Mouse (Mus musculus): ENCODE measurements at regions not wholly inside any gene's neighbourhood (a gene's known extent, or its start where the extent isn't known, plus 50 kb on each side); places are given as distances from the start of the nearest gene placed in this dataset.

GRCm38 (mm10) chr16:85743022-85743421 is 59.9 kb downstream of the Adamts1 start:
- ATAC-seq (ENCODE audit: low TSS enrichment) = no peak

- no peak for ATAC-seq (ENCODE audit: low TSS enrichment)
Observed at GRCm38 (mm10) chr16:85738606-85739195, 64.2 kb downstream of the Adamts1 start.

- ATAC-seq (ENCODE audit: low TSS enrichment) = no peak
Observed at GRCm38 (mm10) chr16:85728026-85728425, 74.9 kb downstream of the Adamts1 start.

- no peak for ATAC-seq (ENCODE audit: low TSS enrichment)
Observed at GRCm38 (mm10) chr16:85721968-85722367, 80.9 kb downstream of the Adamts1 start.

GRCm38 (mm10) chr16:85712291-85712690 is 90.6 kb downstream of the Adamts1 start:
- no peak for ATAC-seq (ENCODE audit: low TSS enrichment)

- ATAC-seq (ENCODE audit: low TSS enrichment) = no peak
Observed at GRCm38 (mm10) chr16:85704254-85705020, 98.5 kb downstream of the Adamts1 start.

GRCm38 (mm10) chr16:85702889-85703480 is 99.9 kb downstream of the Adamts1 start:
- ATAC-seq (ENCODE audit: low TSS enrichment) = peak; percentile 38; the same call in 1 of the 2 replicates

- ATAC-seq (ENCODE audit: low TSS enrichment) = peak; percentile 88
Observed at GRCm38 (mm10) chr16:85699329-85699728, 103.6 kb downstream of the Adamts1 start.

GRCm38 (mm10) chr16:85682721-85683120 is 120.2 kb downstream of the Adamts1 start:
- no peak for ATAC-seq (ENCODE audit: low TSS enrichment)

- no peak for ATAC-seq (ENCODE audit: low TSS enrichment)
Observed at GRCm38 (mm10) chr16:85680351-85680750, 122.6 kb downstream of the Adamts1 start.

GRCm38 (mm10) chr16:85678781-85679180 is 124.1 kb downstream of the Adamts1 start:
- ATAC-seq (ENCODE audit: low TSS enrichment) = no peak

- peak; percentile 58; the same call in 1 of the 2 replicates for ATAC-seq (ENCODE audit: low TSS enrichment)
Observed at GRCm38 (mm10) chr16:85678228-85678627, 124.7 kb downstream of the Adamts1 start.

- ATAC-seq (ENCODE audit: low TSS enrichment) = peak; percentile 88
Observed at GRCm38 (mm10) chr16:85677027-85677426, 123.8 kb upstream of the Cyyr1 start.

- no peak for ATAC-seq (ENCODE audit: low TSS enrichment)
Observed at GRCm38 (mm10) chr16:85668767-85669166, 115.6 kb upstream of the Cyyr1 start.

GRCm38 (mm10) chr16:85667790-85668189 is 114.6 kb upstream of the Cyyr1 start:
- ATAC-seq (ENCODE audit: low TSS enrichment) = no peak

- no peak for ATAC-seq (ENCODE audit: low TSS enrichment)
Observed at GRCm38 (mm10) chr16:85649516-85649915, 96.3 kb upstream of the Cyyr1 start.

GRCm38 (mm10) chr16:85640992-85641391 is 87.8 kb upstream of the Cyyr1 start:
- no peak for ATAC-seq (ENCODE audit: low TSS enrichment)

- ATAC-seq (ENCODE audit: low TSS enrichment) = no peak
Observed at GRCm38 (mm10) chr16:85637079-85637478, 83.9 kb upstream of the Cyyr1 start.

- no peak for ATAC-seq (ENCODE audit: low TSS enrichment)
Observed at GRCm38 (mm10) chr16:85629738-85630137, 76.5 kb upstream of the Cyyr1 start.

- no peak for ATAC-seq (ENCODE audit: low TSS enrichment)
Observed at GRCm38 (mm10) chr16:85624505-85624904, 71.3 kb upstream of the Cyyr1 start.

GRCm38 (mm10) chr16:85604089-85604488 is 50.9 kb upstream of the Cyyr1 start:
- no peak for ATAC-seq (ENCODE audit: low TSS enrichment)
